Mouse (Mus musculus) CH12.LX (cell line): ENCODE results near the gene Fam210b. TPM values are rescaled to one million over a fixed set of nuclear protein-coding genes. Genes with fewer than 3 reads are reported as not detected.

Experiments
- DNase-seq: peaks from one replicate; pipeline ENCODE4 v3.0.0-alpha.2; 2013; ENCODE audit errors: extremely low read depth
- H3K27ac ChIP-seq: 2 replicates; pipeline ENCODE4 v1.5.1; 2012; ENCODE audit warnings: low read depth, mild to moderate bottlenecking, control low read depth, moderate library complexity; ENCODE audit not compliant: insufficient read depth
- H3K27me3 ChIP-seq: replicated peaks from 2 replicates; pipeline ENCODE3; 2012; ENCODE audit warnings: inconsistent platforms
- H3K36me3 ChIP-seq, 2 experiments: replicated peaks in 1 of 2; 2 replicates each; pipeline versions ENCODE3 to v1.6.1; 2012; ENCODE audit warnings: inconsistent platforms in 1 of 2, low read length in 1 of 2, mild to moderate bottlenecking in 1 of 2, mixed read lengths in 1 of 2, moderate library complexity in 1 of 2; ENCODE audit not compliant: control insufficient read depth in 1 of 2, insufficient read depth in 1 of 2
- H3K4me1 ChIP-seq, 2 experiments: 2 replicates each; pipeline ENCODE4 v1.6.1; 2012; ENCODE audit warnings: inconsistent platforms in 1 of 2, moderate library complexity in 1 of 2; ENCODE audit not compliant: insufficient read depth in 2 of 2, control insufficient read depth in 1 of 2
- H3K4me2 ChIP-seq: 2 replicates; pipeline ENCODE4 v1.6.1; 2012; ENCODE audit warnings: low read depth, mild to moderate bottlenecking, control low read depth; ENCODE audit not compliant: poor library complexity, insufficient read depth, severe bottlenecking
- H3K4me3 ChIP-seq, 3 experiments: fragments of 150-350 bp in 1 of 3; sonication (generic) in 1 of 3; replicated peaks in 1 of 3; 2 replicates each; pipeline versions ENCODE3 to v1.5.1; 2011 to 2012; ENCODE audit warnings: low read depth in 2 of 3, low read length in 2 of 3, mild to moderate bottlenecking in 2 of 3, moderate library complexity in 2 of 3, control low read depth in 1 of 3, improper control_type of control experiment in 1 of 3, inconsistent platforms in 1 of 3, mixed read lengths in 1 of 3; ENCODE audit not compliant: poor library complexity in 1 of 3
- H3K79me2 ChIP-seq: replicated peaks from 2 replicates; pipeline ENCODE4 v1.6.1; 2012; ENCODE audit warnings: mild to moderate bottlenecking, moderate library complexity; ENCODE audit not compliant: control insufficient read depth, poor library complexity, insufficient read depth, severe bottlenecking; ENCODE audit errors: extremely low read depth
- H3K9ac ChIP-seq: 2 replicates; pipeline ENCODE4 v1.6.1; 2012; ENCODE audit warnings: low read depth, mild to moderate bottlenecking, control low read depth, moderate library complexity; ENCODE audit not compliant: insufficient read depth
- H3K9me3 ChIP-seq: replicated peaks from 2 replicates; pipeline ENCODE3; 2012; ENCODE audit warnings: low read length, inconsistent platforms, mixed read lengths
- BHLHE40 ChIP-seq: IDR thresholded peaks from 2 replicates; pipeline ENCODE4 v1.6.1; 2011; ENCODE audit warnings: mild to moderate bottlenecking, low read depth, low read length, improper control_type of control experiment
- CHD2 ChIP-seq: IDR thresholded peaks from 2 replicates; pipeline ENCODE4 v1.6.1; 2011; ENCODE audit warnings: low read length, improper control_type of control experiment
- EP300 ChIP-seq: IDR thresholded peaks from 2 replicates; pipeline ENCODE4 v1.6.1; 2011; ENCODE audit warnings: low read length, improper control_type of control experiment
- ETS1 ChIP-seq: conservative IDR thresholded peaks from 2 replicates; pipeline ENCODE4 v1.6.1; 2012; ENCODE audit warnings: low read depth, mild to moderate bottlenecking, inconsistent platforms, low read length, improper control_type of control experiment, moderate library complexity
- GABPA ChIP-seq: IDR thresholded peaks from 2 replicates; pipeline ENCODE4 v1.6.1; 2012; ENCODE audit warnings: low read depth, low read length, improper control_type of control experiment, inconsistent platforms; ENCODE audit not compliant: insufficient replicate concordance
- IRF4 ChIP-seq: IDR thresholded peaks from 2 replicates; pipeline ENCODE4 v1.6.1; 2014; ENCODE audit warnings: low read depth, mild to moderate bottlenecking, inconsistent platforms, low read length, improper control_type of control experiment
- KAT2A ChIP-seq: IDR thresholded peaks from 2 replicates; pipeline ENCODE4 v1.6.1; 2012; ENCODE audit warnings: low read length, improper control_type of control experiment, inconsistent platforms; ENCODE audit not compliant: insufficient replicate concordance
- MAZ ChIP-seq: IDR thresholded peaks from 2 replicates; pipeline ENCODE4 v1.6.1; 2012; ENCODE audit warnings: low read depth, mild to moderate bottlenecking, inconsistent platforms, low read length, improper control_type of control experiment, moderate library complexity
- MEF2A ChIP-seq: IDR thresholded peaks from 2 replicates; pipeline ENCODE4 v1.6.1; 2014; ENCODE audit warnings: low read depth, mild to moderate bottlenecking, inconsistent platforms, low read length, improper control_type of control experiment, borderline replicate concordance
- POLR2A ChIP-seq: IDR thresholded peaks from 2 replicates; pipeline ENCODE4 v1.6.1; 2011; ENCODE audit warnings: low read depth, mild to moderate bottlenecking, improper control_type of control experiment, low read length
- SIN3A ChIP-seq: IDR thresholded peaks from 2 replicates; pipeline ENCODE4 v1.6.1; 2012; ENCODE audit warnings: low read length, improper control_type of control experiment, inconsistent platforms
- TBP ChIP-seq: conservative IDR thresholded peaks from 2 replicates; pipeline ENCODE4 v1.6.1; 2011; ENCODE audit warnings: low read depth, low read length, improper control_type of control experiment
- dilution Hi-C: fragments of 300-500 bp; cut with MboI; formaldehyde crosslinking; loops from 2 replicates; pipeline ENCODE4 v1.14.3; 2020; ENCODE audit warnings: low sequenced_read_pairs; ENCODE audit not compliant: extremely low pct_unique_long_range_greater_than_20kb, extremely low pct_ligation_motif_present
- in situ Hi-C: fragments of 300-500 bp; cut with MboI; formaldehyde crosslinking; loops from 3 replicates; pipeline ENCODE4 v1.14.3; 2019; ENCODE audit warnings: low sequenced_read_pairs, low pct_ligation_motif_present, low pct_unique_long_range_greater_than_20kb, mixed read lengths
- polyA plus RNA-seq: library from polyadenylated mRNA; unstranded; fragments of >175 nt; gene quantifications from 2 replicates; pipeline ENCODE4 v1.2.1, GENCODE M21; 2012; ENCODE audit warnings: low read depth; ENCODE audit not compliant: insufficient read length
- total RNA-seq, 2 experiments: library from RNA; depleted of rRNA; stranded (reverse); fragments of 300-350 nt in 1 of 2; fragments of >200 nt in 1 of 2; gene quantifications; 2 replicates each; pipeline ENCODE4 v1.2.3; 2012 to 2014

Gene Fam210b
- total and polyA plus RNA-seq, 3 experiments, result 0.68 to 1.5 (median 1.2) TPM

GRCm38 (mm10) chr2:172401116-172401825 is 55.9 kb downstream of the Fam210b start (continued):
- no peak for TF ChIP-seq GABPA
- peak; percentile 39; the same call in 1 of the 2 replicates for TF ChIP-seq POLR2A
- TF ChIP-seq EP300, result peak; percentile 93
- TF ChIP-seq MEF2A, result peak; percentile 37; the same call in 1 of the 2 replicates
- no peak for TF ChIP-seq KAT2A
- 0 out of 2 replicates have a peak, but pooled peaks have one; percentile 61 for TF ChIP-seq TBP
- TF ChIP-seq, all 38 proteins: peak for 18

GRCm38 (mm10) chr2:172404239-172404638 is 58.9 kb downstream of the Fam210b start:
- in situ Hi-C loops (no loop called here), dilution Hi-C loops (no loop called here)
- DNase-seq, result no peak
- Histone ChIP-seq H3K9ac (no peak overlapping the region), H3K4me2 (0 out of 2 replicates have a peak overlapping the region, but pooled peaks have one; percentile 7), H3K36me3 (peaks cover 0 to 7% of the 10 kb centered on the region in 2 experiments), H3K4me1 (peaks cover 41 to 73% of the 10 kb centered on the region in 2 experiments), H3K27me3 (no peaks in the 10 kb centered on the region), H3K27ac (no peak overlapping the region), H3K79me2 (no peaks in the 10 kb centered on the region; the same call in 1 of the 2 replicates), H3K9me3 (no peaks in the 10 kb centered on the region), H3K4me3 (no peak overlapping the region)
- TF ChIP-seq BHLHE40 (peak; percentile 59), CHD2 (no peak)

DNA sequence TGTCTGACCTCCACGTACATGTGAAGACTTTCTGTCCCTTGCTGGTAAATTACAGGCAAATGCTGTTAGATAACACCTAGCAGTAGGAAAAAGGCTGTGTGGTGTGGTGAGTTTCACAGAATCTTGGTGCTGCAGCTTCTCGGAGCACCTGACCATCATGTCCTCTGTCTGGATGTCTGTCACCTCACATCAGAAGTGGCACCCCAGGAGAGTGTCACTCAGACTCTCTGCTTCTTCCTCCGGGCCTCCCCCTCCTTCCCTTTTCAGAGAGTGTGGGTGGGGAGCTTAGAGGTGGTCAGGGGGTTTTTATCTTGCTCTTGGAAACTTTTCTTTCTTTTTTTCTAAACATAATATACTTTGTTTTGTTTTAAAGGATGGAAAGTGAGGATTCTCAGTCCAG is 59.6 kb downstream of the Fam210b start:
- no peak overlapping the region for H3K4me3 ChIP-seq
- TF ChIP-seq MAZ (no peak), SIN3A (no peak), BHLHE40 (0 out of 2 replicates have a peak, but pooled peaks have one; percentile 19), ETS1 (peak; percentile 33; the same call in 1 of the 2 replicates), IRF4 (no peak)
- TF ChIP-seq, all 38 proteins: peak for 2
- H3K36me3 ChIP-seq, result peaks cover 0 to 6% of the 10 kb centered on the region in 2 experiments

More for the DNA sequence above, 59.6 kb downstream of the Fam210b start:
- H3K79me2 ChIP-seq, result no peaks in the 10 kb centered on the region; the same call in 1 of the 2 replicates
- H3K9ac ChIP-seq, result no peak overlapping the region
- H3K27ac ChIP-seq, result no peak overlapping the region
- in situ Hi-C loops (no loop called here), dilution Hi-C loops (no loop called here)
- no peaks in the 10 kb centered on the region for H3K9me3 ChIP-seq
- H3K4me2 ChIP-seq, result no peak overlapping the region
- no peaks in the 10 kb centered on the region for H3K27me3 ChIP-seq
- no peak for DNase-seq
- H3K4me1 ChIP-seq, result peaks cover 34 to 68% of the 10 kb centered on the region in 2 experiments

Other genes with a start within 250 kb of the Fam210b start
- not detected in 2 replicates for gene Mc3r, start 97.1 kb upstream of the Fam210b start, total RNA-seq (2012; rRNA removed)
- gene Mc3r, start 97.1 kb upstream of the Fam210b start, total RNA-seq (2014; rRNA removed), result not detected in 2 replicates
- not detected in 2 replicates for gene Mc3r, start 97.1 kb upstream of the Fam210b start, polyA plus RNA-seq
- gene Aurka, start 25.0 kb downstream of the Fam210b start, total RNA-seq (2012; rRNA removed), result 88.6 and 103 TPM in 2 replicates
- 73.6 and 84.4 TPM in 2 replicates for gene Aurka, start 25.0 kb downstream of the Fam210b start, total RNA-seq (2014; rRNA removed)
- gene Aurka, start 25.0 kb downstream of the Fam210b start, polyA plus RNA-seq, result 113 and 128 TPM in 2 replicates
- gene Cstf1, start 25.1 kb downstream of the Fam210b start, total RNA-seq (2012; rRNA removed), result 44.2 and 52.1 TPM in 2 replicates
- 59.0 and 62.1 TPM in 2 replicates for gene Cstf1, start 25.1 kb downstream of the Fam210b start, total RNA-seq (2014; rRNA removed)
- gene Cstf1, start 25.1 kb downstream of the Fam210b start, polyA plus RNA-seq, result 49.6 and 53.2 TPM in 2 replicates
- 3.8 and 5.3 TPM in 2 replicates for gene Cass4, start 48.2 kb downstream of the Fam210b start, total RNA-seq (2012; rRNA removed)
- gene Cass4, start 48.2 kb downstream of the Fam210b start, total RNA-seq (2014; rRNA removed), result 2.9 and 3.3 TPM in 2 replicates
- 3.7 and 3.8 TPM in 2 replicates for gene Cass4, start 48.2 kb downstream of the Fam210b start, polyA plus RNA-seq
- gene Rtf2, start 95.0 kb downstream of the Fam210b start, total RNA-seq (2012; rRNA removed), result 61.4 and 66.6 TPM in 2 replicates
- gene Rtf2, start 95.0 kb downstream of the Fam210b start, total RNA-seq (2014; rRNA removed), result 58.5 and 60.3 TPM in 2 replicates
- gene Rtf2, start 95.0 kb downstream of the Fam210b start, polyA plus RNA-seq, result 72.9 and 90.2 TPM in 2 replicates
- gene Gcnt7, start 113.0 kb downstream of the Fam210b start, total RNA-seq (2012; rRNA removed), result 0.17 and 0.29 TPM in 2 replicates
- not detected in 2 replicates for gene Gcnt7, start 113.0 kb downstream of the Fam210b start, total RNA-seq (2014; rRNA removed)
- 0.21 TPM in 1 of 2 replicates, not detected in the other for gene Gcnt7, start 113.0 kb downstream of the Fam210b start, polyA plus RNA-seq
- 0.25 and 0.42 TPM in 2 replicates for gene Fam209, start 127.0 kb downstream of the Fam210b start, total RNA-seq (2012; rRNA removed)
- gene Fam209, start 127.0 kb downstream of the Fam210b start, total RNA-seq (2014; rRNA removed), result 0.69 TPM in 1 of 2 replicates, not detected in the other
- gene Fam209, start 127.0 kb downstream of the Fam210b start, polyA plus RNA-seq, result 1.2 and 1.8 TPM in 2 replicates
- gene Tfap2c, start 204.0 kb downstream of the Fam210b start, total RNA-seq (2012; rRNA removed), result not detected in 2 replicates
- not detected in 2 replicates for gene Tfap2c, start 204.0 kb downstream of the Fam210b start, total RNA-seq (2014; rRNA removed)
- not detected in 2 replicates for gene Tfap2c, start 204.0 kb downstream of the Fam210b start, polyA plus RNA-seq